Mouse (Mus musculus) midbrain, embryonic 10.5 days (tissue): ENCODE measurements around the gene Samd4b. TPM values are rescaled to one million over a fixed set of nuclear protein-coding genes. Genes with fewer than 3 reads are reported as not detected.
"Not testable (repeated sequence)": the region's sequence is repeated elsewhere in the genome, so short reads cannot be mapped to it uniquely, and the experiment has no call there.

Experiments used
- DNase-seq: peaks from one replicate; pipeline ENCODE4 v3.0.0-alpha.2; 2017; ENCODE audit warnings: low spot score
- H3K27ac ChIP-seq: fragments of 300-500 bp; sonication (generic); replicated peaks from 2 replicates; pipeline ENCODE4 v1.5.1; 2016; ENCODE audit warnings: mild to moderate bottlenecking
- H3K27me3 ChIP-seq: fragments of 300-500 bp; sonication (generic); 2 replicates; pipeline ENCODE4 v1.6.1; 2016; ENCODE audit warnings: low read depth, mild to moderate bottlenecking; ENCODE audit not compliant: poor library complexity, severe bottlenecking
- H3K36me3 ChIP-seq: fragments of 300-500 bp; sonication (generic); 2 replicates; pipeline ENCODE4 v1.6.1; 2016; ENCODE audit warnings: mild to moderate bottlenecking, moderate library complexity
- H3K4me1 ChIP-seq: fragments of 300-500 bp; sonication (generic); 2 replicates; pipeline ENCODE4 v1.6.1; 2016
- H3K4me3 ChIP-seq: fragments of 300-500 bp; sonication (generic); 2 replicates; pipeline ENCODE4 v1.5.1; 2016; ENCODE audit warnings: mild to moderate bottlenecking, moderate library complexity
- H3K9me3 ChIP-seq: fragments of 300-500 bp; sonication (generic); replicated peaks from 2 replicates; pipeline ENCODE4 v1.6.1; 2016; ENCODE audit warnings: mild to moderate bottlenecking
- WGBS: fragments of 180-500 bp; shearing (Covaris S2); methylation state at CpG from one replicate; pipeline ENCODE4 v1.1.7; 2016; 5-methylcytosine and 5-hydroxymethylcytosine counted together
- polyA plus RNA-seq: library from polyadenylated mRNA; unstranded; fragments of >200 nt; fragmentation: Nextera tagmentation; extraction: Ambion mirVana; gene quantifications from 2 replicates; pipeline ENCODE4 v1.2.1, GENCODE M21; 2016

Samd4b gene
- polyA plus RNA-seq, 1 experiment from 2014 or later = 29.2 TPM

DNA sequence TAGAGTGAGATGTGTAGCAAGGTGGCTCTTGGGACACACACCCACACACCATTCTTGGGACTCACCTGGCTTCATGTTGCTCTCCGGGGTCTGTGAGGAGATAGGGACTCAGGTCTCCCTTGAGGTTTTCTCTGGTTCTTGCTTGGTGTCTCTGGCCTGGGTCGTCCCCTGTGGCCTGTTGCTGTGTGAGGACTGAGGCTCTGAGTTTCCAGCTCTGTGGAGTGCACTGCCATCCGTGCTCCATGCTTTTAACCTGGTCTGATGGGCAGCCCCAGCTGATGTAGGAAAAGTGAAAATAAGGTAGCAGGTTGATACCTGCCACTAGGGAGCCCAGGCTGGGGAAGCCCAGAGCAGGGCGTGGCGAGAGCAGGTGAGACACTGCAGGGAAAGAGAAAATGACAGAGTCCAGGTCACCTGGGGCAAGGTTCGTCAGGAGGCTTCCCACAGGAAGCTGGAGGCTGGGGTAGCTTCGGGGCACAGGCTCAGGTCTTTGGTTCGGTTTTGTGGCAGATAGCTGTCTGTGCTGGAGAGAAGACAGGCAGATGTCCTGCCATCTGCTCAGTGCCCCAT, 87.5 kb downstream of the Samd4b start, which contains the start of gene Ifnl2:
TSS of gene Ifnl2 (minus strand) at position 51 of the 570 bp plus-strand sequence.
- H3K4me1 ChIP-seq, H3K27ac ChIP-seq, H3K9me3 ChIP-seq, H3K36me3 ChIP-seq, H3K27me3 ChIP-seq, DNase-seq, H3K4me3 ChIP-seq: not testable (repeated sequence)
- 73% methylated on average over 8 of the region's 8 CpGs for WGBS

DNA sequence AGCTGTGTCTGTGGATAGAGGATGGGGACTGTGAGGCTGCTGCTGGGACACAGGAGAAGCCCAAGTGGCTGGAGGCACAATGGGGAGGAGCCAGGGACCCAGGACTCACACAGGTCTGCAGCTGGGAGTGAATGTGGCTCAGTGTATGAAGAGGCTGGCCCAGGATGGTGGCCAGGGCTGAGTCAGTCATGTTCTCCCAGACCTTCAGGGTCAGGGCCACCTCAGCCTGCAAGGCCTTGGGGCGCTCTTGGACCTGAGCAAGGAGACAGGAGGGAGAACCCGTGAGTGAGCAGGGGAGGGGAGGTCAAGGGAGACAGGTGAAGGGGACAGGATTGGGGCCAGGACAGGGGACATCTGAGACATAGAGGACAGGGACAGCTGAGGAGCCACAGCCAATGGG, 88.8 kb downstream of the Samd4b start:
- H3K27me3 ChIP-seq, H3K4me3 ChIP-seq, H3K27ac ChIP-seq, H3K36me3 ChIP-seq, H3K4me1 ChIP-seq, H3K9me3 ChIP-seq, DNase-seq: not testable (repeated sequence)
- 84% methylated on average over 2 of the region's 2 CpGs for WGBS

DNA sequence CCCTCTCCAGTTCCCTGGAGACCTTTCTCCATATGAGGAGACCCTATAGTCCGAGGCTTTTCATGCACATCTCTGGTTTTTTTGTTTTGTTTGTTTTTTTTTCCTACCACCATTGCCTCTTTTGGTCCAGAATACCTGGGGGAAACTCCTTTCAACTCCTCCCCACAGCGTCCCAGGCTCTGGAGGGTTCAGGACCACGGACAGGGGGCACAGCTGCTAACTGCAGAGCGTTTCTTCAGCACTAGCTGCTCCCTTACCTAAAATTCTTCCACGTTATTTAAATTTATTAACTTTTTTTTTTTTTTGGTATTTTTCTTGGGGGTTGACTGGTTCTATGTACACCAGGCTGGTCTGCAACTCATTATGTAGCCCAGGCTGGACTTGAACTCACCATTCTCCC, 92.4 kb downstream of the Samd4b start:
- Histone ChIP-seq H3K4me1 (no peaks in the 10 kb centered on the region), H3K36me3 (no peaks in the 10 kb centered on the region), H3K4me3 (no peak overlapping the region), H3K27ac (no peak overlapping the region), H3K9me3 (peaks cover 14% of the 10 kb centered on the region; the same call in 1 of the 2 replicates), H3K27me3 (no peaks in the 10 kb centered on the region)
- no peak for DNase-seq
- 10% methylated on average over 5 of the region's 5 CpGs for WGBS

DNA sequence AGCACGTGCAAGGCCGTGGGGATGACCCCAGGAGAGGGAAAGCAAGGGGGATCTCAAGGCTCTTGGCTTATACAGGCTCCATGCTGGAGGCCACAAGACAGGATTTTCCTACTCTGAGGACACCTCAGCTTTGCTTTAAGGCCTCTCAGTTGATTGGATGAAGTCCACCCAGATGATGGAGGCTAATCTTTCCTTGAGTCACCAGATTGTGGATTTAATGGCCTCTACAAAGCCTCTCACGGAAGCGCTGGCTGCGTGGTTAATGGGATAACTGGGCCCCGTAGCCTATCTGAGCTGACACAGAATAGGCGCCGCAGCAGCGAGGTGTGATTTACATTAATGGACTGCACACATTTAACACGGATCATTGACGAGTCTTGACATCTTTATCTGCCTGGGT, 102.5 kb downstream of the Samd4b start:
- 0 out of 2 replicates have a peak, but pooled peaks cover 5% of the 10 kb centered on the region for H3K27me3 ChIP-seq
- peak; percentile 31 for DNase-seq
- 67% methylated on average over 11 of the region's 11 CpGs for WGBS
- H3K4me3 ChIP-seq = no peak overlapping the region
- no peak overlapping the region for H3K27ac ChIP-seq
- peaks cover 20% of the 10 kb centered on the region for H3K4me1 ChIP-seq
- H3K9me3 ChIP-seq = peaks cover 2% of the 10 kb centered on the region; the same call in 1 of the 2 replicates
- no peaks in the 10 kb centered on the region for H3K36me3 ChIP-seq

DNA sequence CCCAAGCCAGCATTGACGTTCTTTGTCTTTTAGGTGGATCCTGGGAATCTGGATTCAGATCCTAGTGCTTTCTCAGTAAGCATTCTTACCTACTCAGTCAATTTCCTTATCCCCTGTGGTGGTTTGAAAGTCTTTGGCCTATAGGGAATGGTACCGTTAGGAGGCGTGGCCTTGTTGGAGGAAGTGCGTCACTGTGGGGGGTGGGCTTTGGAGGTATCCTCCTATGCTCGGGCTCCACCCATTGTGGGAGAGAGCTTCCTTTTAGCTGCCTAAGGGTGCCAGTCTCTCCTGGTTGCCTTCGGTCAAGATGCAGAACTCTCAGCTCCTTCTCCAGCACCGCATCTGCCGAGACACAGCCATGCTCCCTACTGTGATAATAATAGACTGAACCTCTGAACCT, 105.6 kb downstream of the Samd4b start:
- no peak overlapping the region for H3K4me3 ChIP-seq
- peaks cover 33% of the 10 kb centered on the region for H3K4me1 ChIP-seq
- no peak for DNase-seq
- H3K27me3 ChIP-seq = peaks cover 26% of the 10 kb centered on the region
- WGBS = 88% methylated on average over 8 of the region's 8 CpGs
- H3K27ac ChIP-seq = no peak overlapping the region
- H3K9me3 ChIP-seq = no peaks in the 10 kb centered on the region
- H3K36me3 ChIP-seq = no peaks in the 10 kb centered on the region

DNA sequence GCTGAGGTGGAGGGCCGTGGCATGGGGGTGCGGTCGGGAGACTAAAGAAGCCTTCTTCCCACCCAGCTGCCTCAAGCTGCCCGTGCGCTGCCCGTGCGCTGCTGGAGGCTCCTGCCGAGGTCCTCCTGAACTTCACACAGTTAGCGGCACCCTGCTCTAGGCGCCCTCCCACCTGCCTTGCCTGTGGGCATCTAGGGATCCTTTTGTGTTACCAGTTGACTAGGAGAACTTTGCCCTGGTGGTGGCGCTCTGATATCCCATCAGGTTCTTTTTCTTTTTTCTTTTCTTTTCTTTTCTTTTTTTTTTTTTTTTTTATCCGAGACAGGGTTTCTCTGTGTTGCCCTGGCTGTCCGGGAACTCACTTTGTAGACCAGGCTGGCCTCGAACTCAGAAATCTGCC, 107.0 kb downstream of the Samd4b start:
- Histone ChIP-seq H3K4me3 (no peak overlapping the region), H3K36me3 (no peaks in the 10 kb centered on the region), H3K27ac (no peak overlapping the region), H3K27me3 (peaks cover 39% of the 10 kb centered on the region), H3K4me1 (peaks cover 32% of the 10 kb centered on the region), H3K9me3 (no peaks in the 10 kb centered on the region)
- DNase-seq = no peak
- WGBS = 29% methylated on average over 14 of the region's 14 CpGs

DNA sequence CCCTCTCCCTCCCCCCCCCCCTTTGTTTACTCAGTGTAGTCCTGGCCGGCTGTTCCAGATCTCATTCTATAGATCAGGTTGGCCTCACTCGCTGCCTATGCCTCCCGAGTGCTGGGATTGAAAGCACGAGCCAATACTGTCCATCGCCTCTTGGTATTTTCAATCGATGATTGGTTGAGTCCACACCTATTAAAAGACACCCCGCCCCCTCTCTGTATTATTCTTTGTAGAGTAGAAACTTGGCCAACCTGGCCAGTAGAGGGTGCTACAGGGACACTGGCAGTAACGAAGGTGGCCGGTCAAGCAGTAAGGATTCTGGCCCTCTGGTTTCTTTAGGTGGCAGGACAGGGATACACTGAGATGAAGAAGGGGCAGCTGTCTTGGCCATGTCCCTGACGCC, 107.5 kb downstream of the Samd4b start:
- peak; percentile 47 for DNase-seq
- WGBS = 3% methylated on average over 10 of the region's 10 CpGs
- H3K4me3 ChIP-seq = no peak overlapping the region
- peaks cover 41% of the 10 kb centered on the region for H3K27me3 ChIP-seq
- H3K4me1 ChIP-seq = peaks cover 28% of the 10 kb centered on the region
- no peaks in the 10 kb centered on the region for H3K9me3 ChIP-seq
- no peaks in the 10 kb centered on the region for H3K36me3 ChIP-seq
- H3K27ac ChIP-seq = no peak overlapping the region

DNA sequence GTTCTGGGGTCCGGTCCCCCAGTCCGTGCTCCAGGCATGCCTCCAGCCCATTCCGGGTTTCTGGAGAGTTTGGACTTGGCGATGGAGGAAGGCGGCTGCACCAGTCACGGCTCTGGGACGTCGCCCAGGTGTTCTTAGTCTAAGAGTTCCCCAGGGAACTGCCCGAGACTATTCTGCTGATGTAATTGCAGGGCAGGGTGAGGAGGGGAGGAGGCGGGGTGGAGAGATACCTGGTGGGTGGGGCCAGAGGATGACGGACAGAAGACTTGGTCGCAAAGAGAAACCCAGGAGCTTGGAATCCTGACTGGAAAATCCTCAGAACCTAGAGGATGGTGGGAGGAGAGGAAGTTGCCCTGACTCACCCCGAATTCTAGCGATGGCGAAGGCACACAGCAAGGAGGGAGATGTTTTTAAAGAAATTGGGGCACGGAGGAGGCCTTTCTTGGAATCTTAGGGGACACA, 109.9 kb downstream of the Samd4b start:
- Histone ChIP-seq H3K27me3 (peaks cover 44% of the 10 kb centered on the region), H3K36me3 (no peaks in the 10 kb centered on the region), H3K27ac (no peak overlapping the region), H3K4me1 (peaks cover 23% of the 10 kb centered on the region), H3K4me3 (peak overlapping the region; percentile 31), H3K9me3 (no peaks in the 10 kb centered on the region)
- 3% methylated on average over 16 of the region's 16 CpGs for WGBS
- no peak for DNase-seq

DNA sequence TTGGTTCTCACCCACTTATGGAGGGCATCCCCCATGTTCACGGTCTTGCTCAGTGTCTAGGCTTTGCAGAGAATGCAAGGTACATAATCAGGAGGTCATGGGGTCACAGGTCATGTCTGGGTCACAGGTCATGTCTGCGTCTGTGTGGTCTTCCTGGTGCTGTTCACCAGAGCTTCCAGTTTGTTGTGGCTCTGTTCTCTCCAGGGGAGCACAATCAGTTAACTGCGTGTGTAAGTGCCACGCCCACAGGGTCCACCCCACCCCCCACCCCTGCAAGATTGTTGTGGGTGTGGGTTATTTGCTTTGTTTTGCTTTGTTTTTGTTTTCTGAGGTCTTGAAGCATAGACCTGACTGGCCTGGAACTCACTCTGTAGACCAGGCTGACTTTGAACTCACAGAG, 113.8 kb downstream of the Samd4b start:
- WGBS = 53% methylated on average over 4 of the region's 4 CpGs
- Histone ChIP-seq H3K36me3 (no peaks in the 10 kb centered on the region), H3K27ac (no peak overlapping the region), H3K4me3 (no peak overlapping the region), H3K9me3 (no peaks in the 10 kb centered on the region), H3K4me1 (peaks cover 13% of the 10 kb centered on the region), H3K27me3 (peaks cover 39% of the 10 kb centered on the region)
- DNase-seq = no peak

DNA sequence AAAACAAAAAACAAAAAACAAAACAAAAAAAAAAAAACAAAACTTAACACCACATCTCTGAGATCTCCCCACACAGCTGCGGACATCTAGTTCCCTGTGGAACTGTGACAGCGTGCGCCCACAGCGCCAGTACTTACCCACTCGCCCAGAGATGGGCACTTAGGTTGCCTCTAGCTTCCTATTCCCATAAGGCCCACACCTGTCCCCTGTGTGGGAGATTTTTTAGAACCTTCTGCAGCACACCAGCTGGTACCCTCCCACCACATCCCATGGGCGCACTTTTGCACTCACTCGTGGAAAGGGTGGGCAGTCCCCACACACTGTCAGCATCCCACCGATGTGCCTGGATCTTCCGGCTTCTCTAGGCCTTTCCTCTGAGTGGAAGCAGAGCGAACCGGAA, 115.1 kb downstream of the Samd4b start:
- Histone ChIP-seq H3K36me3 (no peaks in the 10 kb centered on the region), H3K4me3 (no peak overlapping the region), H3K27ac (no peak overlapping the region), H3K4me1 (peaks cover 6% of the 10 kb centered on the region), H3K9me3 (no peaks in the 10 kb centered on the region), H3K27me3 (peaks cover 26% of the 10 kb centered on the region)
- no peak for DNase-seq
- 87% methylated on average over 11 of the region's 11 CpGs for WGBS

DNA sequence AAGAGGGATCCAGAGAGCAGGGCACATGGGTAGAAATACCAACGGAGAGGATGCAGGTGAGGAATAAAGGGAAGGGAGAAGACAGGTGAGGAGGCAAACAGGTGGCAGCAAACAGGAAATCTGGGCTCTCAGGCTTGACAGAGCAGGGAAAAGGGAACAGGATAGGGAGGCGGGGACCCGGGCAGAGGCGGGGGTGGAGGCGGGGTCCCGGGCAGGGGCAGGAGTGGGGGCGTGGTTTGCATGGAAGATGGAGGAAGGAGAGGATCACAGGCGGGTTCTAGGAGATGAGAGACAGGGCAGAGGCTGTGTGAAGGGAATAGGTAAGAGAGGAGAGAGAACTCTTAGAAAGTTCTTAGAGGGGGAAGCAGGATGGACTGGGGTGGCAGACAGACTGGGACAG, 119.1 kb downstream of the Samd4b start:
- Histone ChIP-seq H3K36me3 (no peaks in the 10 kb centered on the region), H3K27ac (no peak overlapping the region), H3K4me1 (no peaks in the 10 kb centered on the region), H3K9me3 (no peaks in the 10 kb centered on the region), H3K4me3 (no peak overlapping the region), H3K27me3 (0 out of 2 replicates have a peak, but pooled peaks cover 3% of the 10 kb centered on the region)
- 15% methylated on average over 8 of the region's 8 CpGs for WGBS
- no peak for DNase-seq

DNA sequence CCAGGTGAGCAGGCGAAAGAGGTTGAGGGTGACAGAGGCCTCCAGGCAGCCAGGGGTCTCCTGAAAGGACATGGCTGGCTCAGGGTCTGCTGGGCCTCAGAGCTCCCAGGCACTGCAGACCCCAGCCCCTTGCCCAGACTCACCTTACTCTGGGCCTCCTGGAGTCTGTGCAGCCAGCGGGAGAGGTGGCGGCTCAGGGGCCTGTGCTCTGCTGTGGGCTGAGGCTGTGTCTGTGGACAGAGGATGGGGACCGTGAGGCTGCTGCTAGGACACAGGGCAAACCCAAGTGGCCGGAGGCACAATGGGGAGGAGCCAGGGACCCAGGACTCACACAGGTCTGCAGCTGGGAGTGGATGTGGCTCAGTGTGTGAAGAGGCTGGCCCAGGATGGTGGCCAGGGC, 120.6 kb downstream of the Samd4b start:
- Histone ChIP-seq H3K4me1 (no peaks in the 10 kb centered on the region), H3K9me3 (no peaks in the 10 kb centered on the region), H3K27ac (no peak overlapping the region; the same call in 1 of the 2 replicates), H3K4me3 (no peak overlapping the region), H3K27me3 (no peaks in the 10 kb centered on the region), H3K36me3 (no peaks in the 10 kb centered on the region)
- 84% methylated on average over 5 of the region's 5 CpGs for WGBS
- no peak for DNase-seq

DNA sequence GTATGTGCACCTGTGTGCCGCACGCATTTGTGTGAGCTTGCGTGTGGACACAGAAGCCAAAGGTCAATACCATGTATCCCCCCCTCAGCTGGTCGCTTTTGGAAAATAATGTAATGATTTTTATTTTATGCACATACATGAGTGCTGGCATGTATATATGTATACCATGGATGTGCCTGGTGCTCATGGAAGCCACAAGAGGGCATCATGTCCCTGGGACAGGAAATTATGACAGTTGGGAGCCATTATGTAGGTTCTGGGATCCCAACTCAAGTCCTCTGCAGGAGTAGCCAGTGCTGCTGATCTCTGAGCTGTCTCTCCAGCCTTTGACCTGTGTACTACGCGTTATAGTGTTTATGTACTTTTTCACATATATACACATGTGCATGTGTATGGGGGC, 121.8 kb downstream of the Samd4b start:
- H3K9me3 ChIP-seq = no peaks in the 10 kb centered on the region
- WGBS = 88% methylated on average over 6 of the region's 6 CpGs
- no peak for DNase-seq
- H3K36me3 ChIP-seq = no peaks in the 10 kb centered on the region
- H3K27ac ChIP-seq = no peak overlapping the region
- no peak overlapping the region for H3K4me3 ChIP-seq
- H3K4me1 ChIP-seq = no peaks in the 10 kb centered on the region
- H3K27me3 ChIP-seq = no peaks in the 10 kb centered on the region
